Mouse (Mus musculus) erythroblast, embryonic 14.5 days (primary cell): ENCODE measurements around the gene Stpg3.

Experiments used
- GATA1 ChIP-seq: IDR thresholded peaks from 2 replicates; pipeline ENCODE4 v1.6.1; 2012; ENCODE audit warnings: low read length, inconsistent platforms, mixed read lengths
- TAL1 ChIP-seq: IDR thresholded peaks from 3 replicates; pipeline ENCODE4 v1.6.1; 2012; ENCODE audit warnings: low read length, inconsistent platforms, mixed read lengths

- no peak for TF ChIP-seq GATA1
- TF ChIP-seq TAL1, result no peak
These were observed 33.9 kb downstream of the Stpg3 start, which contains the start of gene Nrarp for GRCm38 (mm10) chr2:25180478-25180903.
